23 mouse cellular contexts compared by ENCODE assay signal in the genomic region with DNA sequence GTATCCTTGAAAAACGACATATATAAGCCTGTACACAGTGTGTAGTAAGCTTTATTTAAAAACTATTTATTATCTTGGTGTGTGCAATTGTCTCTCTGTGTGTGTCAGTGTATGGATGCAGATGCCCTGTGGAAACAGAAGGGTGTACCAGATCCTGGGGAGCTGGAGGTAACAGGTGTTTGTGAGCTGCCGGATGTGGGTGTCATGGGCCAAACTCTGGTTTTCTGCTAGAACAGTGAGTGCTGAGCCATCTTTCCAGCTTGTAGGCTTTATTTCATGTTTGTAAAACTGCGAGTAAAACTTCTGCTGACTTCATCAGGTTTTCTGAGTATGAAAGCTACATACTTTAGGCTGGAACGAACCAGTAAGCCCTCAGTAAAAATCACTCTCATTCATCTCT.
DNase-seq lines count a peak whose midpoint lies in the region; ATAC-seq and TF ChIP-seq lines count a peak whose summit lies in the region.
"Had no signal": no experiment of that assay in that cellular context is flagged by ENCODE, and none has a peak within 500 bp of the region (broad histone marks: within the 10 kb centered on the region; RNA-seq: fewer than 3 reads in every experiment).

No protein-coding gene starts in this region.

- 76% methylated on average over 4 of the region's 4 CpGs for WGBS in midbrain, embryonic 11.5 days
- WGBS in midbrain, embryonic 16.5 days = 77% methylated on average over 4 of the region's 4 CpGs
- WGBS in thymus, adult 2 months = 66% methylated on average over 4 of the region's 4 CpGs
- 65% methylated on average over 4 of the region's 4 CpGs for WGBS in intestine, embryonic 15.5 days

- H3K27ac ChIP-seq in midbrain, embryonic 11.5 days (ENCODE audit: low read depth, low read length) = no peak overlapping the region
- no peak overlapping the region for H3K27ac ChIP-seq in midbrain, embryonic 16.5 days (ENCODE audit: low read length)
- H3K27ac ChIP-seq in thymus, adult 2 months (ENCODE audit: control insufficient read depth, insufficient read depth, low read length) = no peak overlapping the region
- no peak overlapping the region for H3K27ac ChIP-seq in intestine, embryonic 15.5 days
- H3K27ac ChIP-seq: embryonic facial prominence, embryonic 13.5 days; forebrain, embryonic 12.5 days; forebrain, embryonic 15.5 days; heart, adult 2 months; heart, embryonic 10.5 days; heart, embryonic 13.5 days; hindbrain, embryonic 14.5 days had no signal

- no peak for TF ChIP-seq POLR2A in thymus, adult 2 months (IDR thresholded peaks at IDR 0.05; ENCODE audit: control insufficient read depth, extremely low read depth, insufficient read depth, low read length, poor library complexity)

- no peaks in the 10 kb centered on the region for H3K36me3 ChIP-seq in midbrain, embryonic 11.5 days (ENCODE audit: control insufficient read depth, insufficient read depth, low read length)
- no peaks in the 10 kb centered on the region for H3K36me3 ChIP-seq in midbrain, embryonic 16.5 days (ENCODE audit: control insufficient read depth, insufficient read depth, low read length)
- H3K36me3 ChIP-seq in thymus, adult 2 months (ENCODE audit: control insufficient read depth, insufficient read depth, low read length) = no peaks in the 10 kb centered on the region
- no peaks in the 10 kb centered on the region for H3K36me3 ChIP-seq in intestine, embryonic 15.5 days
- H3K36me3 ChIP-seq: embryonic facial prominence, embryonic 13.5 days; forebrain, embryonic 12.5 days; forebrain, embryonic 15.5 days; heart, embryonic 10.5 days; heart, embryonic 13.5 days had no signal

- no peaks in the 10 kb centered on the region for H3K9me3 ChIP-seq in midbrain, embryonic 11.5 days (ENCODE audit: control insufficient read depth, low read length)
- H3K9me3 ChIP-seq in midbrain, embryonic 16.5 days (replicated peaks; ENCODE audit: control insufficient read depth, low read length, poor library complexity, severe bottlenecking) = no peaks in the 10 kb centered on the region
- H3K9me3 ChIP-seq in intestine, embryonic 15.5 days = no peaks in the 10 kb centered on the region
- H3K9me3 ChIP-seq: embryonic facial prominence, embryonic 13.5 days; forebrain, embryonic 12.5 days; forebrain, embryonic 15.5 days; heart, embryonic 10.5 days; heart, embryonic 13.5 days had no signal

- no peak overlapping the region for H3K4me2 ChIP-seq in midbrain, embryonic 11.5 days
- H3K4me2 ChIP-seq in midbrain, embryonic 16.5 days (ENCODE audit: low read length) = no peak overlapping the region
- H3K4me2 ChIP-seq in intestine, embryonic 15.5 days (replicated peaks) = no peak overlapping the region
- H3K4me2 ChIP-seq: embryonic facial prominence, embryonic 13.5 days; forebrain, embryonic 12.5 days; forebrain, embryonic 15.5 days; heart, embryonic 13.5 days; hindbrain, embryonic 14.5 days had no signal

- no peak overlapping the region for H3K4me3 ChIP-seq in midbrain, embryonic 11.5 days (ENCODE audit: low read depth, low read length)
- no peak overlapping the region for H3K4me3 ChIP-seq in midbrain, embryonic 16.5 days (ENCODE audit: low read depth, low read length)
- H3K4me3 ChIP-seq in thymus, adult 2 months (ENCODE audit: control insufficient read depth, insufficient read depth, low read length) = no peak overlapping the region
- no peak overlapping the region for H3K4me3 ChIP-seq in intestine, embryonic 15.5 days (replicated peaks)
- H3K4me3 ChIP-seq: embryonic facial prominence, embryonic 13.5 days; erythroblast, embryonic 14.5 days; forebrain, embryonic 12.5 days; forebrain, embryonic 15.5 days; heart, adult 2 months; heart, embryonic 10.5 days; heart, embryonic 13.5 days had no signal

- H3K4me1 ChIP-seq in midbrain, embryonic 11.5 days (ENCODE audit: control insufficient read depth, insufficient read depth, low read length) = no peaks in the 10 kb centered on the region
- H3K4me1 ChIP-seq in midbrain, embryonic 16.5 days (ENCODE audit: control insufficient read depth, insufficient read depth, low read length) = no peaks in the 10 kb centered on the region
- H3K4me1 ChIP-seq in thymus, adult 2 months (replicated peaks; ENCODE audit: control insufficient read depth, insufficient read depth, low read length) = peaks cover 41% of the 10 kb centered on the region
- peaks cover 14% of the 10 kb centered on the region for H3K4me1 ChIP-seq in intestine, embryonic 15.5 days (replicated peaks)
- H3K4me1 ChIP-seq: forebrain, embryonic 12.5 days had no signal

- H3K27me3 ChIP-seq in midbrain, embryonic 11.5 days (ENCODE audit: control insufficient read depth, insufficient read depth, low read length) = no peaks in the 10 kb centered on the region
- no peaks in the 10 kb centered on the region for H3K27me3 ChIP-seq in midbrain, embryonic 16.5 days (ENCODE audit: control insufficient read depth, insufficient read depth, low read depth, low read length)
- H3K27me3 ChIP-seq in thymus, adult 2 months (ENCODE audit: control insufficient read depth, insufficient read depth, low read length) = no peaks in the 10 kb centered on the region
- H3K27me3 ChIP-seq in intestine, embryonic 15.5 days (replicated peaks) = no peaks in the 10 kb centered on the region
- H3K27me3 ChIP-seq: embryonic facial prominence, embryonic 13.5 days; forebrain, embryonic 12.5 days; forebrain, embryonic 15.5 days; heart, embryonic 13.5 days had no signal

- no peak overlapping the region for H3K9ac ChIP-seq in midbrain, embryonic 11.5 days (ENCODE audit: low read length)
- no peak overlapping the region for H3K9ac ChIP-seq in midbrain, embryonic 16.5 days (ENCODE audit: low read depth, low read length)
- H3K9ac ChIP-seq in intestine, embryonic 15.5 days = no peak overlapping the region
- H3K9ac ChIP-seq: embryonic facial prominence, embryonic 13.5 days; forebrain, embryonic 12.5 days; forebrain, embryonic 15.5 days; heart, embryonic 13.5 days; hindbrain, embryonic 14.5 days had no signal

- peak; percentile 39 for DNase-seq in midbrain, embryonic 11.5 days (ENCODE audit: low spot score, missing footprints)
- DNase-seq in thymus, adult 2 months = peak; percentile 40
- DNase-seq in thymus, postnatal 14 days = peak; percentile 66
- DNase-seq in thymus, postnatal 4 days = peak; percentile 36
- DNase-seq in right cerebral cortex, postnatal 25 days = no peak
- no peak for DNase-seq in ovary, postnatal 10 days (ENCODE audit: low spot score)
- DNase-seq: cerebellum, adult 2 months; cerebellum, adult 9-11 months; cerebellum, postnatal 25 days; gastrocnemius, postnatal 10 days; gastrocnemius, postnatal 36 days; heart, adult 2 months; heart, postnatal 14 days; heart, postnatal 4 days had no signal

- TF ChIP-seq CTCF in thymus, adult 2 months (IDR thresholded peaks at IDR 0.05; ENCODE audit: borderline replicate concordance, control insufficient read depth, extremely low read depth, insufficient read depth, low read length, poor library complexity) = no peak

- ATAC-seq in midbrain, embryonic 11.5 days (ENCODE audit: low FRiP score) = no peak
- ATAC-seq in midbrain, embryonic 16.5 days = no peak
- ATAC-seq in intestine, embryonic 15.5 days = no peak
- ATAC-seq: forebrain, embryonic 15.5 days had no signal

Comparison
In these comparisons a context has a peak if more than half of its experiments do, and no peak if none do; other contexts are left out.
1. DNase-seq: peak in midbrain, embryonic 11.5 days (single experiment), thymus, adult 2 months (single experiment), thymus, postnatal 14 days (single experiment) and thymus, postnatal 4 days (single experiment); none in right cerebral cortex, postnatal 25 days (single experiment) and ovary, postnatal 10 days (single experiment).